Mouse (Mus musculus) limb, embryonic 13.5 days (tissue): ENCODE measurements at regions not wholly inside any gene's neighbourhood (a gene's known extent, or its start where the extent isn't known, plus 50 kb on each side); places are given as distances from the start of the nearest gene placed in this dataset.

Experiments
- ATAC-seq: fragments of 200-750 bp; cut with Nextera tagmentation; 2 replicates; pipeline ENCODE4 v1.8.0; 2017; ENCODE audit warnings: low read depth, moderate number of reproducible peaks, moderate TSS enrichment; ENCODE audit not compliant: low FRiP score
- H3K27ac ChIP-seq: fragments of 300-500 bp; sonication (generic); 2 replicates; pipeline ENCODE4 v1.5.1; 2015; ENCODE audit warnings: inconsistent platforms, mild to moderate bottlenecking, moderate library complexity
- H3K27me3 ChIP-seq: fragments of 300-500 bp; sonication (generic); 2 replicates; pipeline ENCODE4 v1.6.1; 2015; ENCODE audit warnings: mild to moderate bottlenecking, inconsistent platforms
- H3K36me3 ChIP-seq: fragments of 300-500 bp; sonication (generic); 2 replicates; pipeline ENCODE4 v1.6.1; 2015; ENCODE audit warnings: inconsistent platforms, mild to moderate bottlenecking, moderate library complexity
- H3K4me1 ChIP-seq: fragments of 300-500 bp; sonication (generic); 2 replicates; pipeline ENCODE4 v1.6.1; 2015; ENCODE audit warnings: inconsistent platforms
- H3K4me2 ChIP-seq: fragments of 300-500 bp; sonication (generic); replicated peaks from 2 replicates; pipeline ENCODE4 v1.6.1; 2015; ENCODE audit warnings: inconsistent platforms, mild to moderate bottlenecking, moderate library complexity
- H3K4me3 ChIP-seq: fragments of 300-500 bp; sonication (generic); 2 replicates; pipeline ENCODE4 v1.5.1; 2015; ENCODE audit warnings: moderate library complexity, mild to moderate bottlenecking, inconsistent platforms
- H3K9ac ChIP-seq: fragments of 300-500 bp; sonication (generic); 2 replicates; pipeline ENCODE4 v1.6.1; 2015; ENCODE audit warnings: mild to moderate bottlenecking, inconsistent platforms
- H3K9me3 ChIP-seq: fragments of 300-500 bp; sonication (generic); 2 replicates; pipeline ENCODE4 v1.6.1; 2016; ENCODE audit warnings: inconsistent platforms
- WGBS: fragments of 180-500 bp; shearing (Covaris S2); methylation state at CpG from one replicate; pipeline ENCODE4 v1.1.7; 2015; 5-methylcytosine and 5-hydroxymethylcytosine counted together

- Histone ChIP-seq H3K36me3 (no peaks in the 10 kb centered on the region), H3K27ac (no peak overlapping the region), H3K4me1 (no peaks in the 10 kb centered on the region), H3K27me3 (no peaks in the 10 kb centered on the region), H3K4me3 (no peak overlapping the region), H3K9me3 (no peaks in the 10 kb centered on the region), H3K4me2 (no peak overlapping the region), H3K9ac (no peak overlapping the region)
- no peak for ATAC-seq
- WGBS, result 74% methylated on average over 3 of the region's 3 CpGs
Observed at GRCm38 (mm10) chr11:18354866-18355265, 401.2 kb upstream of the Etaa1 start.

- no peak for ATAC-seq
- Histone ChIP-seq H3K9me3 (no peaks in the 10 kb centered on the region), H3K27ac (no peak overlapping the region), H3K27me3 (no peaks in the 10 kb centered on the region), H3K4me2 (no peak overlapping the region), H3K36me3 (no peaks in the 10 kb centered on the region), H3K4me1 (no peaks in the 10 kb centered on the region), H3K9ac (no peak overlapping the region), H3K4me3 (no peak overlapping the region)
- 79% methylated on average over 4 of the region's 4 CpGs for WGBS
Observed at GRCm38 (mm10) chr11:18354156-18354555, 400.5 kb upstream of the Etaa1 start.

DNA sequence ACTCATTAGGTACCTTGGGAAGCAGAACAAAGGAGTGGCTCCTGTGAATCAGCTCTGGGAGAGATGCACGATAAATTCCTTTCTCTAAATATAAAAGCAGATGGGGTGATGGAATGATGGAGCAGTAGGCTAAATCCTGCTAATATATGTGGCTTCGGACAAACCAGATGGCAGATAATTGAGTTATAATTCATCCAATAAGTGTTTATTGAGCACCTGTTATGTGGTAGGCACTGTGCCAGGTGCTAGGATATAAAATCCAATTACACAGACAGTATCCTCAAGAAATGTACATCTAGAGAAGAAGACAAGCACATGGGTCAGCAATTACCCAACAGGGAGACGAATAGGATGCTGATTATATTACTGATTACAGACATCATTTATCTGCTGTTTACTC lies 394.2 kb upstream of the Etaa1 start:
- no peak overlapping the region for H3K9ac ChIP-seq
- no peak overlapping the region for H3K27ac ChIP-seq
- no peaks in the 10 kb centered on the region for H3K9me3 ChIP-seq
- ATAC-seq, result no peak
- no peak overlapping the region for H3K4me2 ChIP-seq
- H3K27me3 ChIP-seq, result no peaks in the 10 kb centered on the region
- H3K4me3 ChIP-seq, result no peak overlapping the region
- 67% methylated on average over 3 of the region's 3 CpGs for WGBS
- H3K36me3 ChIP-seq, result no peaks in the 10 kb centered on the region
- no peaks in the 10 kb centered on the region for H3K4me1 ChIP-seq

DNA sequence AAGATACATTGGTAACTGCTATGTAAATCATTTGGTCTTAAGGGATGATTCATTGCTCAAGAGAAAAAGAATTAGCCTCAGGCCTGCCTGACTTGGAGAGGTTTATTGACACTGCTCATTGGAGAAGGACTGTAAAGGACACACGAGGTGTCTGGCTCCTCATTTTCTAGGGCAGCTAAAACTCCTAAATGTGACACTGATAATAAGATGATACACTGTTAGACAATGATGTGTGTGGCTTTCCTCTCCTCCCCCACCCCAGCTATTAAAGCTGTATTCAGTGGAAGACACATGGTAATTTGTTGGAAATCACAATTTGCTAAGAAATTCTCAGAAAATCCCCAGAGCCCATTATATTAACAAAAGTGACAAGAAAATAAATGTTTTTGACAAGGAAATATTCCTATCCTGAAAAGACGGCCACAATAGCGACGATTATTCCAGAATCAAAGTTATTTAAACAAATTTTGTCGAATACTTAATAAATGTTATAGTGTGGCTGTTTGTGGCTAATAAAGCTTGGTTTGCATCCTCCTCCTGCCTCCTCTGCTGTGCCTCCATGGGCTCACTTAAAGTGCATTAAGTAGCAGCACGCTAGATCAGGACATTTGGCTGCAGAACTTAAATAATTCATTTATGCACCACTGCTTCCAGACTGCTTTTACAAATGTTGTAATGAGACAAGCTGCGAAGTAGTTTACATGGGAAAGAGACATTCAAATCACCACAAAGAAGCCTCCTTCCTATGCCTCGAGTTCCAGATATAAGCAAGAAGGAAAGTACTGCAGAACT lies 360.0 kb upstream of the Etaa1 start:
- Histone ChIP-seq H3K27ac (no peak overlapping the region), H3K27me3 (no peaks in the 10 kb centered on the region), H3K9ac (no peak overlapping the region), H3K4me1 (no peaks in the 10 kb centered on the region), H3K36me3 (no peaks in the 10 kb centered on the region), H3K4me2 (no peak overlapping the region), H3K4me3 (no peak overlapping the region), H3K9me3 (no peaks in the 10 kb centered on the region)
- WGBS, result 60% methylated on average over 8 of the region's 8 CpGs
- no peak for ATAC-seq

DNA sequence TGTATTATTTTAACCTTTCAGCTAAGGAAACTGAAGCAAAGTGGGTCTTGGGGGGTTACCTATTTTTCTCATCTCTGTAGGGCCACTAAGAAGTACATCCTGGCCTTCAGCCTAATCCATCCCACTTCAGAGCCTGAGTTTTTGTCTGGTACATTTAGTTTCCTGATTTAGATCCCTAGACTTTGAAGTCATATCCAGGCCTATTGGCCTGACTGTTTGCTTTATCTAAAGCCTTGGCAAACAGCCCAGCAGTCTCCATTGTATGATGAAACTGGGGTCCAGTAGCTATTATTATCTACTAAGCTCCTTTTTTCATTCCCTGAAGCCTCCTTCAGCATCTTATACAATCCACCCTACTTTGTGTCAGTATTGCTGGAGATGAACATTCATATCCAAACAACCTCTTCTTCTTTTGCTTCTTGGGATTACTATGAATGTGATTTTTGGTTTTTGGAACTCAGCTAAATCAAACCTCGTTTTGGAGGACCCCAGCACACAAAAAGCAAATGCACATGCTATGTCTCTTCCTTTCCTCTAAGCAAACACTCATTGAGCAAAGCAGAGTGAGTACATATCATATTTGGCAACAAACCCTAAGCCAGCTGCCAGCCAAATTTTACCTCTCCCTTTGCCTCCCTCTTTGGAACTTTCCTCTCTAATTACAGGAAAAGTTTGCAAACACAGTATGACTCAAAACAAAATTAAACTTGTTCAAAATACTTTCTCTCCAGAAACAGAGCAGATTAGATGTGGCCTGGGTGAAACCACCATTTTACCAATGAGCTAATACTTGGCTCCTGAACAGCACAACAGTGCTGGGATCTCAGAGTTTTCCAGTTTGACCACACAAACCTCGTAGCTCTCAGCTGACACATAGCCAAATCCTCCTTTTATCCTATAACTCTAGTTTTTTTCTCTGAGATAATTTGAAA lies 342.8 kb upstream of the Etaa1 start:
- H3K27ac ChIP-seq, result no peak overlapping the region
- H3K9ac ChIP-seq, result no peak overlapping the region
- H3K4me3 ChIP-seq, result no peak overlapping the region
- no peak for ATAC-seq
- H3K27me3 ChIP-seq, result no peaks in the 10 kb centered on the region
- H3K4me2 ChIP-seq, result no peak overlapping the region
- no peaks in the 10 kb centered on the region for H3K36me3 ChIP-seq
- H3K4me1 ChIP-seq, result no peaks in the 10 kb centered on the region
- 67% methylated on average over 2 of the region's 2 CpGs for WGBS
- no peaks in the 10 kb centered on the region for H3K9me3 ChIP-seq

GRCm38 (mm10) chr11:18278585-18279136 lies 325.0 kb upstream of the Etaa1 start:
- Histone ChIP-seq H3K4me3 (no peak overlapping the region), H3K27ac (no peak overlapping the region), H3K27me3 (no peaks in the 10 kb centered on the region), H3K4me1 (no peaks in the 10 kb centered on the region), H3K9ac (no peak overlapping the region), H3K36me3 (no peaks in the 10 kb centered on the region), H3K4me2 (no peak overlapping the region), H3K9me3 (no peaks in the 10 kb centered on the region)
- WGBS, result 43% methylated on average over 2 of the region's 2 CpGs
- ATAC-seq, result no peak

GRCm38 (mm10) chr11:18272392-18272791 lies 318.7 kb upstream of the Etaa1 start:
- Histone ChIP-seq H3K4me2 (no peak overlapping the region), H3K27ac (no peak overlapping the region), H3K9me3 (no peaks in the 10 kb centered on the region), H3K36me3 (no peaks in the 10 kb centered on the region), H3K4me3 (no peak overlapping the region), H3K9ac (no peak overlapping the region), H3K4me1 (no peaks in the 10 kb centered on the region), H3K27me3 (no peaks in the 10 kb centered on the region)
- ATAC-seq, result no peak
- WGBS, result 69% methylated on average over 1 of the region's 1 CpGs

- H3K4me3 ChIP-seq, result no peak overlapping the region
- H3K4me1 ChIP-seq, result no peaks in the 10 kb centered on the region
- WGBS, result 75% methylated on average over 2 of the region's 2 CpGs
- H3K27ac ChIP-seq, result no peak overlapping the region
- H3K36me3 ChIP-seq, result no peaks in the 10 kb centered on the region
- no peaks in the 10 kb centered on the region for H3K27me3 ChIP-seq
- ATAC-seq, result no peak
- no peak overlapping the region for H3K9ac ChIP-seq
- H3K4me2 ChIP-seq, result no peak overlapping the region
- H3K9me3 ChIP-seq, result no peaks in the 10 kb centered on the region
Observed at GRCm38 (mm10) chr11:18266161-18266560, 312.5 kb upstream of the Etaa1 start.

DNA sequence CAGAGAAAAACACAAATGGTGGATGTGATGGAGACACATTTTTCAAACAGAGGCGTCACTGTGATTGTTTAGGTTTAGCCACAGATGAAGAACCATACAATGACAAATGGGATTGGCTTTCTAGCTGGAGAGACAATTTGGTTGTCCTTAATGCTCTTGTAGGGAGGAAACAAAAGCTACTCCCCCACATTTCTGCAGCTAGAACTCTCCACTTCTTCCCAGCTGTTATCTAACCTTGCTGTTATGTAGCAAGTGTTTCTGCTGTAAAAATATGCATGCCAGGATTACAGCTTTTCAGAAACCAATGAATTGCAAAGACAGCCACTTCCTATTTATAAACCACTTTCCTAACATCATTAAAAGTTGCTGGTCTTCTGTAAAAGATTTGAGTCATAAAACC lies 309.2 kb upstream of the Etaa1 start:
- H3K36me3 ChIP-seq, result no peaks in the 10 kb centered on the region
- WGBS, result 71% methylated on average over 1 of the region's 1 CpGs

GRCm38 (mm10) chr11:18249236-18249635 lies 295.6 kb upstream of the Etaa1 start:
- Histone ChIP-seq H3K36me3 (no peaks in the 10 kb centered on the region), H3K4me3 (no peak overlapping the region), H3K9ac (no peak overlapping the region), H3K4me1 (no peaks in the 10 kb centered on the region), H3K27ac (no peak overlapping the region), H3K9me3 (no peaks in the 10 kb centered on the region), H3K27me3 (no peaks in the 10 kb centered on the region), H3K4me2 (no peak overlapping the region)
- 39% methylated on average over 4 of the region's 4 CpGs for WGBS
- ATAC-seq, result no peak

More for the DNA sequence above, 309.2 kb upstream of the Etaa1 start:
- H3K4me2 ChIP-seq, result no peak overlapping the region
- H3K9ac ChIP-seq, result no peak overlapping the region
- no peak overlapping the region for H3K27ac ChIP-seq
- H3K4me1 ChIP-seq, result no peaks in the 10 kb centered on the region
- ATAC-seq, result no peak
- H3K27me3 ChIP-seq, result no peaks in the 10 kb centered on the region
- no peaks in the 10 kb centered on the region for H3K9me3 ChIP-seq
- H3K4me3 ChIP-seq, result no peak overlapping the region

GRCm38 (mm10) chr11:18216762-18217161 lies 263.1 kb upstream of the Etaa1 start:
- no peaks in the 10 kb centered on the region for H3K9me3 ChIP-seq
- H3K36me3 ChIP-seq, result no peaks in the 10 kb centered on the region
- no peak overlapping the region for H3K4me2 ChIP-seq
- no peak for ATAC-seq
- H3K9ac ChIP-seq, result no peak overlapping the region
- H3K27me3 ChIP-seq, result no peaks in the 10 kb centered on the region
- no peak overlapping the region for H3K4me3 ChIP-seq
- H3K27ac ChIP-seq, result no peak overlapping the region
- H3K4me1 ChIP-seq, result no peaks in the 10 kb centered on the region
- WGBS, result 84% methylated on average over 4 of the region's 4 CpGs

DNA sequence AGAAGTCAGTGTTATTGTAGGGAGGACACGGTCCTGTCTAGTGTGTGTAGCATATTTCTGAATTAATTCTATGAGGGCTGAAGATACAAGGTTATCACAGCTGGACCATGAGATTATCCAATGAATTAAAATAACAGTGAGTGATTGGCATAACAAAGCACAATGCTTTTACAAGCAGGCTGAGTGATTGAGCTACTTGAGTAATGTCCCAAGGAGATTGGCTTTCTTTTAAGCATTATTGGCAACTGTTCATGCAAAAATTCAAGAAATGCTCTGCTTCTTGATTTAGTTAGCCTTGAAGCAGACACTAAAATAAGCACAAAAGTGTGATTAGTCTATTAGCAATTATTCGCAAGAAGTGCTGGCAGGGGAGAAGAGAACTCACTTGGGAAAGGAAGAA lies 219.4 kb upstream of the Etaa1 start:
- H3K9ac ChIP-seq, result no peak overlapping the region
- no peaks in the 10 kb centered on the region for H3K9me3 ChIP-seq
- no peaks in the 10 kb centered on the region for H3K36me3 ChIP-seq
- WGBS, result 76% methylated on average over 2 of the region's 2 CpGs
- H3K4me2 ChIP-seq, result no peak overlapping the region
- H3K4me3 ChIP-seq, result no peak overlapping the region
- no peaks in the 10 kb centered on the region for H3K27me3 ChIP-seq
- H3K27ac ChIP-seq, result no peak overlapping the region
- ATAC-seq, result no peak
- H3K4me1 ChIP-seq, result no peaks in the 10 kb centered on the region
